Mouse (Mus musculus) G1E (cell line): ENCODE measurements at regions not wholly inside any gene's neighbourhood (a gene's known extent, or its start where the extent isn't known, plus 50 kb on each side); places are given as distances from the start of the nearest gene placed in this dataset.

Source experiments
- CTCF ChIP-seq: IDR thresholded peaks from 2 replicates; pipeline ENCODE4 v1.5.1; 2012; ENCODE audit warnings: low read depth, low read length, inconsistent platforms, mixed read lengths
- GATA1 ChIP-seq: IDR thresholded peaks from 2 replicates; pipeline ENCODE4 v1.6.1; 2012; ENCODE audit warnings: borderline replicate concordance, low read length, inconsistent platforms, mixed read lengths

DNA sequence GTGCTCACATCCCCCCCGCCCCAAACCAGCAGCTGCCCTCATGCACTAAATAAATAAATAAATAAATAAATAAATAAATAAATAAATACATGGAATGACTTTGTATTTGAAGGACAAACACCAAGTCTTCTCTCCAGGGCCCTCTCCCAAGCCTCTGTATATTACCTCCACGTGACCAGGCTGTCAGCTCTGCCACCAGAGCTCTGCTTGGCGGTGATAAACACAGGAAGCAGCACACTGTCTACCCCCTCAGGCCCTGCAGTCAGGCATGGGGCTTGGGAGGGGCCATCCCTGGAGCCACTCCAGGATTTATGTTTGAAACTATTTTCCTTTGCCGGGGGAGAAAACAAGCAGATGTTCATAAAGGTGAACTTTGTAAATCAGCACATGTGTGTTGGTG is 125.6 kb downstream of the Cct6b start:
- no peak for TF ChIP-seq GATA1
- TF ChIP-seq CTCF: no peak
